Mouse (Mus musculus): ENCODE measurements at regions not wholly inside any gene's neighbourhood (a gene's known extent, or its start where the extent isn't known, plus 50 kb on each side); places are given as distances from the start of the nearest gene placed in this dataset.

- Histone ChIP-seq H3K9me3 (ENCODE audit: control insufficient read depth, low read length) (no peaks in the 10 kb centered on the region), H3K4me2 (ENCODE audit: low read depth, low read length) (no peak overlapping the region), H3K9ac (ENCODE audit: low read depth, low read length) (no peak overlapping the region), H3K27ac (replicated peaks; ENCODE audit: low read depth, low read length) (no peak overlapping the region), H3K27me3 (replicated peaks; ENCODE audit: control insufficient read depth, insufficient read depth, low read length) (no peaks in the 10 kb centered on the region), H3K4me1 (ENCODE audit: control insufficient read depth, insufficient read depth, low read length) (no peaks in the 10 kb centered on the region), H3K36me3 (ENCODE audit: control insufficient read depth, insufficient read depth, low read length) (no peaks in the 10 kb centered on the region), H3K4me3 (ENCODE audit: low read depth, low read length) (no peak overlapping the region)
- ATAC-seq (ENCODE audit: low read depth) (no peak), DNase-seq (ENCODE audit: low spot score) (no peak)
- WGBS, result 64% methylated on average over 2 of the region's 2 CpGs
Observed at GRCm38 (mm10) chr1:75869414-75869813, 323.3 kb downstream of the Slc4a3 start.

- no peak overlapping the region for H3K9ac ChIP-seq (ENCODE audit: low read depth, low read length)
- no peaks in the 10 kb centered on the region for H3K27me3 ChIP-seq (replicated peaks; ENCODE audit: control insufficient read depth, insufficient read depth, low read length)
- DNase-seq (ENCODE audit: low spot score) (peak; percentile 82), ATAC-seq (ENCODE audit: low read depth) (no peak)
- no peak overlapping the region for H3K4me3 ChIP-seq (ENCODE audit: low read depth, low read length)
- WGBS, result 52% methylated on average over 5 of the region's 5 CpGs
- H3K9me3 ChIP-seq (ENCODE audit: control insufficient read depth, low read length), result no peaks in the 10 kb centered on the region
- H3K4me1 ChIP-seq (ENCODE audit: control insufficient read depth, insufficient read depth, low read length), result no peaks in the 10 kb centered on the region
- no peaks in the 10 kb centered on the region for H3K36me3 ChIP-seq (ENCODE audit: control insufficient read depth, insufficient read depth, low read length)
- H3K4me2 ChIP-seq (ENCODE audit: low read depth, low read length), result no peak overlapping the region
- H3K27ac ChIP-seq (replicated peaks; ENCODE audit: low read depth, low read length), result 0 out of 2 replicates have a peak overlapping the region, but pooled peaks have one; percentile 5
Observed at GRCm38 (mm10) chr1:75869846-75870245, 323.8 kb downstream of the Slc4a3 start.

GRCm38 (mm10) chr1:75873911-75874310 lies 327.8 kb downstream of the Slc4a3 start:
- no peak for ATAC-seq (ENCODE audit: low read depth)
- DNase-seq (ENCODE audit: low spot score), result no peak
- WGBS, result 88% methylated on average over 6 of the region's 6 CpGs

GRCm38 (mm10) chr1:75877209-75877608 lies 331.1 kb downstream of the Slc4a3 start:
- no peak overlapping the region for H3K4me2 ChIP-seq (ENCODE audit: low read depth, low read length)
- H3K4me3 ChIP-seq (ENCODE audit: low read depth, low read length), result no peak overlapping the region
- 55% methylated on average over 5 of the region's 5 CpGs for whole genome bisulfite sequencing
- ATAC-seq (ENCODE audit: low read depth) (no peak), DNase-seq (ENCODE audit: low spot score) (no peak)
- no peak overlapping the region for H3K9ac ChIP-seq (ENCODE audit: low read depth, low read length)
- no peak overlapping the region for H3K27ac ChIP-seq (replicated peaks; ENCODE audit: low read depth, low read length)
- H3K4me1 ChIP-seq (ENCODE audit: control insufficient read depth, insufficient read depth, low read length), result no peaks in the 10 kb centered on the region
- H3K9me3 ChIP-seq (ENCODE audit: control insufficient read depth, low read length), result no peaks in the 10 kb centered on the region
- no peaks in the 10 kb centered on the region for H3K27me3 ChIP-seq (replicated peaks; ENCODE audit: control insufficient read depth, insufficient read depth, low read length)
- no peaks in the 10 kb centered on the region for H3K36me3 ChIP-seq (ENCODE audit: control insufficient read depth, insufficient read depth, low read length)

More at GRCm38 (mm10) chr1:75873911-75874310, 327.8 kb downstream of the Slc4a3 start:
- Histone ChIP-seq H3K4me2 (ENCODE audit: low read depth, low read length) (no peak overlapping the region), H3K9ac (ENCODE audit: low read depth, low read length) (no peak overlapping the region), H3K27me3 (replicated peaks; ENCODE audit: control insufficient read depth, insufficient read depth, low read length) (no peaks in the 10 kb centered on the region), H3K27ac (replicated peaks; ENCODE audit: low read depth, low read length) (no peak overlapping the region), H3K36me3 (ENCODE audit: control insufficient read depth, insufficient read depth, low read length) (no peaks in the 10 kb centered on the region), H3K4me3 (ENCODE audit: low read depth, low read length) (no peak overlapping the region), H3K4me1 (ENCODE audit: control insufficient read depth, insufficient read depth, low read length) (no peaks in the 10 kb centered on the region), H3K9me3 (ENCODE audit: control insufficient read depth, low read length) (no peaks in the 10 kb centered on the region)

GRCm38 (mm10) chr1:75885632-75886031 lies 339.6 kb downstream of the Slc4a3 start:
- WGBS, result 13% methylated on average over 7 of the region's 7 CpGs
- H3K27ac ChIP-seq (replicated peaks; ENCODE audit: low read depth, low read length), result no peak overlapping the region; the same call in 1 of the 2 replicates
- no peaks in the 10 kb centered on the region for H3K27me3 ChIP-seq (replicated peaks; ENCODE audit: control insufficient read depth, insufficient read depth, low read length)
- no peaks in the 10 kb centered on the region for H3K36me3 ChIP-seq (ENCODE audit: control insufficient read depth, insufficient read depth, low read length)
- DNase-seq (ENCODE audit: low spot score), result peak; percentile 70
- H3K4me1 ChIP-seq (ENCODE audit: control insufficient read depth, insufficient read depth, low read length), result peaks cover 26% of the 10 kb centered on the region
- peak overlapping the region; percentile 11; the same call in 1 of the 2 replicates for H3K4me2 ChIP-seq (ENCODE audit: low read depth, low read length)
- ATAC-seq (ENCODE audit: low read depth), result no peak
- no peak overlapping the region for H3K9ac ChIP-seq (ENCODE audit: low read depth, low read length)
- H3K4me3 ChIP-seq (ENCODE audit: low read depth, low read length), result no peak overlapping the region
- no peaks in the 10 kb centered on the region for H3K9me3 ChIP-seq (ENCODE audit: control insufficient read depth, low read length)

GRCm38 (mm10) chr1:75888499-75889208 lies 342.6 kb downstream of the Slc4a3 start:
- DNase-seq (ENCODE audit: low spot score), result no peak
- H3K9ac ChIP-seq (ENCODE audit: low read depth, low read length), result no peak overlapping the region
- H3K27me3 ChIP-seq (replicated peaks; ENCODE audit: control insufficient read depth, insufficient read depth, low read length), result no peaks in the 10 kb centered on the region
- no peaks in the 10 kb centered on the region for H3K36me3 ChIP-seq (ENCODE audit: control insufficient read depth, insufficient read depth, low read length)
- H3K27ac ChIP-seq (replicated peaks; ENCODE audit: low read depth, low read length), result 0 out of 2 replicates have a peak overlapping the region, but pooled peaks have one; percentile 40
- H3K4me1 ChIP-seq (ENCODE audit: control insufficient read depth, insufficient read depth, low read length), result peaks cover 26% of the 10 kb centered on the region
- ATAC-seq (ENCODE audit: low read depth), result no peak
- WGBS, result 19% methylated on average over 9 of the region's 9 CpGs
- no peak overlapping the region for H3K4me3 ChIP-seq (ENCODE audit: low read depth, low read length)
- peaks cover 9% of the 10 kb centered on the region; the same call in 1 of the 2 replicates for H3K9me3 ChIP-seq (ENCODE audit: control insufficient read depth, low read length)
- H3K4me2 ChIP-seq (ENCODE audit: low read depth, low read length), result no peak overlapping the region

- H3K9me3 ChIP-seq (ENCODE audit: control insufficient read depth, low read length), result peaks cover 16% of the 10 kb centered on the region; the same call in 1 of the 2 replicates
- no peak overlapping the region for H3K4me2 ChIP-seq (ENCODE audit: low read depth, low read length)
- no peaks in the 10 kb centered on the region for H3K27me3 ChIP-seq (replicated peaks; ENCODE audit: control insufficient read depth, insufficient read depth, low read length)
- no peak overlapping the region for H3K9ac ChIP-seq (ENCODE audit: low read depth, low read length)
- peaks cover 17% of the 10 kb centered on the region for H3K4me1 ChIP-seq (ENCODE audit: control insufficient read depth, insufficient read depth, low read length)
- WGBS, result 55% methylated on average over 4 of the region's 4 CpGs
- DNase-seq (ENCODE audit: low spot score) (peak; percentile 54), ATAC-seq (ENCODE audit: low read depth) (peak; percentile 37; the same call in 1 of the 2 replicates)
- H3K27ac ChIP-seq (replicated peaks; ENCODE audit: low read depth, low read length), result no peak overlapping the region
- no peaks in the 10 kb centered on the region for H3K36me3 ChIP-seq (ENCODE audit: control insufficient read depth, insufficient read depth, low read length)
- no peak overlapping the region for H3K4me3 ChIP-seq (ENCODE audit: low read depth, low read length)
Observed at GRCm38 (mm10) chr1:75889847-75890591, 344.0 kb downstream of the Slc4a3 start.

- no peak overlapping the region for H3K4me3 ChIP-seq (ENCODE audit: low read depth, low read length)
- peaks cover 10% of the 10 kb centered on the region for H3K4me1 ChIP-seq (ENCODE audit: control insufficient read depth, insufficient read depth, low read length)
- ATAC-seq (ENCODE audit: low read depth) (no peak), DNase-seq (ENCODE audit: low spot score) (no peak)
- peaks cover 16% of the 10 kb centered on the region; the same call in 1 of the 2 replicates for H3K9me3 ChIP-seq (ENCODE audit: control insufficient read depth, low read length)
- no peaks in the 10 kb centered on the region for H3K27me3 ChIP-seq (replicated peaks; ENCODE audit: control insufficient read depth, insufficient read depth, low read length)
- no peaks in the 10 kb centered on the region for H3K36me3 ChIP-seq (ENCODE audit: control insufficient read depth, insufficient read depth, low read length)
- no peak overlapping the region for H3K27ac ChIP-seq (replicated peaks; ENCODE audit: low read depth, low read length)
- no peak overlapping the region for H3K9ac ChIP-seq (ENCODE audit: low read depth, low read length)
- WGBS, result 54% methylated on average over 10 of the region's 10 CpGs
- H3K4me2 ChIP-seq (ENCODE audit: low read depth, low read length), result no peak overlapping the region
Observed at GRCm38 (mm10) chr1:75890636-75891276, 344.7 kb downstream of the Slc4a3 start.
